Mouse (Mus musculus) liver, embryonic 16.5 days (tissue): ENCODE measurements around the gene Gm45233. TPM values are rescaled to one million over a fixed set of nuclear protein-coding genes. Genes with fewer than 3 reads are reported as not detected.
A peak's percentile ranks its signal among the peaks of the same experiment; 100 is the strongest.

ENCODE experiments used
- ATAC-seq: fragments of 200-750 bp; cut with Nextera tagmentation; 2 replicates; pipeline ENCODE4 v1.8.0; 2017; ENCODE audit warnings: low read depth, mild to moderate bottlenecking, moderate number of reproducible peaks, moderate library complexity
- H3K27ac ChIP-seq: fragments of 300-500 bp; sonication (generic); 2 replicates; pipeline ENCODE4 v1.5.1; 2014; ENCODE audit warnings: mild to moderate bottlenecking, low read length
- H3K27me3 ChIP-seq: fragments of 300-500 bp; sonication (generic); 2 replicates; pipeline ENCODE4 v1.6.1; 2014; ENCODE audit warnings: low read depth, low read length, mixed read lengths; ENCODE audit not compliant: control insufficient read depth, insufficient read depth
- H3K36me3 ChIP-seq: fragments of 300-500 bp; sonication (generic); 2 replicates; pipeline ENCODE4 v1.6.1; 2014; ENCODE audit warnings: mild to moderate bottlenecking; ENCODE audit not compliant: control insufficient read depth, insufficient read depth
- H3K4me1 ChIP-seq: fragments of 300-500 bp; sonication (generic); 2 replicates; pipeline ENCODE4 v1.6.1; 2014; ENCODE audit warnings: low read depth, low read length, mixed read lengths; ENCODE audit not compliant: control insufficient read depth
- H3K4me2 ChIP-seq: fragments of 300-500 bp; sonication (generic); 2 replicates; pipeline ENCODE4 v1.6.1; 2014; ENCODE audit warnings: low read depth, low read length, mixed read lengths
- H3K4me3 ChIP-seq: fragments of 300-500 bp; sonication (generic); 2 replicates; pipeline ENCODE4 v1.5.1; 2014; ENCODE audit warnings: low read depth, mild to moderate bottlenecking, low read length
- H3K9ac ChIP-seq: fragments of 300-500 bp; sonication (generic); 2 replicates; pipeline ENCODE4 v1.6.1; 2014; ENCODE audit warnings: low read depth, low read length
- H3K9me3 ChIP-seq: fragments of 300-500 bp; sonication (generic); replicated peaks from 2 replicates; pipeline ENCODE4 v1.6.1; 2016; ENCODE audit warnings: low read length; ENCODE audit not compliant: control insufficient read depth
- WGBS: fragments of 180-500 bp; shearing (Covaris S2); extraction: QIAGEN DNeasy Blood & Tissue Kit; methylation state at CpG from one replicate; pipeline ENCODE4 v1.1.7; 2014; ENCODE audit not compliant: insufficient replicate concordance; 5-methylcytosine and 5-hydroxymethylcytosine counted together
- polyA plus RNA-seq: library from polyadenylated mRNA; unstranded; fragments of >200 nt; fragmentation: Nextera tagmentation; extraction: Ambion mirVana; gene quantifications from 2 replicates; pipeline ENCODE4 v1.2.1, GENCODE M21; 2015

Gene Gm45233
- polyA plus RNA-seq, 1 experiment from 2014 or later, result 0.17 TPM

GRCm38 (mm10) chr7:43462851-43463250 lies 18.9 kb downstream of the Gm45233 start, which contains the start of gene Vsig10l:
Gene Vsig10l (plus strand): TSS chr7:43463151.
- Histone ChIP-seq H3K9ac (no peak within 1 kb of the TSS), H3K36me3 (no peaks in the 10 kb centered on the region), H3K4me2 (no peak within 1 kb of the TSS), H3K27me3 (no peaks in the 10 kb centered on the region), H3K4me3 (no peak within 1 kb of the TSS), H3K9me3 (no peaks in the 10 kb centered on the region), H3K27ac (no peak within 1 kb of the TSS), H3K4me1 (peaks cover 19% of the 10 kb centered on the region)
- 65% methylated on average over 4 of the region's 4 CpGs for WGBS
- no peak for ATAC-seq

- ATAC-seq, result no peak
- Histone ChIP-seq H3K36me3 (no peaks in the 10 kb centered on the region), H3K27ac (no peak overlapping the region), H3K4me2 (no peak overlapping the region), H3K4me1 (peaks cover 19% of the 10 kb centered on the region), H3K4me3 (no peak overlapping the region), H3K9me3 (no peaks in the 10 kb centered on the region), H3K27me3 (no peaks in the 10 kb centered on the region), H3K9ac (no peak overlapping the region)
- WGBS, result 49% methylated on average over 7 of the region's 7 CpGs
These were observed 20.0 kb downstream of the Gm45233 start for GRCm38 (mm10) chr7:43463976-43464375.

- no peak for ATAC-seq
- 9% methylated on average over 35 of the region's 35 CpGs for WGBS
These were observed 21.0 kb downstream of the Gm45233 start for GRCm38 (mm10) chr7:43464864-43465343.

GRCm38 (mm10) chr7:43465344-43466098 lies 21.6 kb downstream of the Gm45233 start:
- Histone ChIP-seq H3K27me3 (no peaks in the 10 kb centered on the region), H3K4me1 (peaks cover 19% of the 10 kb centered on the region), H3K4me3 (peak overlapping the region; percentile 52), H3K9me3 (no peaks in the 10 kb centered on the region), H3K4me2 (peak overlapping the region; percentile 81), H3K27ac (0 out of 2 replicates have a peak overlapping the region, but pooled peaks have one; percentile 12), H3K36me3 (no peaks in the 10 kb centered on the region), H3K9ac (peak overlapping the region; percentile 58; the same call in 1 of the 2 replicates)
- ATAC-seq, result peak; percentile 89
- 0% methylated on average over 33 of the region's 33 CpGs for WGBS

More at GRCm38 (mm10) chr7:43464864-43465343, 21.0 kb downstream of the Gm45233 start:
- Histone ChIP-seq H3K4me1 (peaks cover 19% of the 10 kb centered on the region), H3K27ac (no peak overlapping the region), H3K36me3 (no peaks in the 10 kb centered on the region), H3K9me3 (no peaks in the 10 kb centered on the region), H3K27me3 (no peaks in the 10 kb centered on the region), H3K4me2 (peak overlapping the region; percentile 81), H3K4me3 (peak overlapping the region; percentile 52), H3K9ac (peak overlapping the region; percentile 58; the same call in 1 of the 2 replicates)

- ATAC-seq, result peak; percentile 53
- Histone ChIP-seq H3K27me3 (no peaks in the 10 kb centered on the region), H3K4me3 (peak overlapping the region; percentile 52), H3K36me3 (no peaks in the 10 kb centered on the region), H3K27ac (no peak overlapping the region), H3K4me2 (peak overlapping the region; percentile 81), H3K9ac (peak overlapping the region; percentile 45), H3K9me3 (no peaks in the 10 kb centered on the region), H3K4me1 (peaks cover 19% of the 10 kb centered on the region)
- WGBS, result under 1% methylated on average over 33 of the region's 33 CpGs
These were observed 22.3 kb downstream of the Gm45233 start for GRCm38 (mm10) chr7:43466099-43466694.

- 35% methylated on average over 8 of the region's 8 CpGs for WGBS
These were observed 26.4 kb downstream of the Gm45233 start for GRCm38 (mm10) chr7:43470373-43470772.

GRCm38 (mm10) chr7:43475706-43476105 lies 31.8 kb downstream of the Gm45233 start:
- Histone ChIP-seq H3K9ac (no peak overlapping the region), H3K4me3 (no peak overlapping the region), H3K27me3 (peaks cover 27% of the 10 kb centered on the region), H3K4me2 (no peak overlapping the region), H3K9me3 (no peaks in the 10 kb centered on the region), H3K36me3 (no peaks in the 10 kb centered on the region), H3K27ac (no peak overlapping the region), H3K4me1 (no peaks in the 10 kb centered on the region)
- no peak for ATAC-seq
- WGBS, result 7% methylated on average over 23 of the region's 23 CpGs

More at GRCm38 (mm10) chr7:43470373-43470772, 26.4 kb downstream of the Gm45233 start:
- H3K4me2 ChIP-seq, result no peak overlapping the region
- peaks cover under 1% of the 10 kb centered on the region for H3K27me3 ChIP-seq
- ATAC-seq, result no peak
- H3K4me1 ChIP-seq, result peaks cover 9% of the 10 kb centered on the region
- no peaks in the 10 kb centered on the region for H3K9me3 ChIP-seq
- no peaks in the 10 kb centered on the region for H3K36me3 ChIP-seq
- no peak overlapping the region for H3K4me3 ChIP-seq
- no peak overlapping the region for H3K27ac ChIP-seq
- no peak overlapping the region for H3K9ac ChIP-seq

- no peaks in the 10 kb centered on the region for H3K9me3 ChIP-seq
- H3K36me3 ChIP-seq, result no peaks in the 10 kb centered on the region
- peaks cover 27% of the 10 kb centered on the region for H3K27me3 ChIP-seq
- no peak overlapping the region for H3K4me3 ChIP-seq
- no peaks in the 10 kb centered on the region for H3K4me1 ChIP-seq
- ATAC-seq, result no peak
- H3K4me2 ChIP-seq, result no peak overlapping the region
- H3K27ac ChIP-seq, result no peak overlapping the region
- 8% methylated on average over 13 of the region's 13 CpGs for WGBS
- no peak overlapping the region for H3K9ac ChIP-seq
These were observed 32.4 kb downstream of the Gm45233 start for GRCm38 (mm10) chr7:43476376-43476775.

- Histone ChIP-seq H3K4me1 (no peaks in the 10 kb centered on the region), H3K36me3 (no peaks in the 10 kb centered on the region), H3K27me3 (peaks cover 19% of the 10 kb centered on the region), H3K4me2 (no peak overlapping the region), H3K4me3 (no peak overlapping the region), H3K9me3 (no peaks in the 10 kb centered on the region), H3K27ac (no peak overlapping the region), H3K9ac (no peak overlapping the region)
- ATAC-seq, result no peak
- WGBS, result 37% methylated on average over 3 of the region's 3 CpGs
These were observed 37.3 kb downstream of the Gm45233 start for GRCm38 (mm10) chr7:43481191-43481590.
